Mouse (Mus musculus) urinary bladder, adult 18-20 months (tissue): ENCODE results near the gene Ccdc171.
"Not testable (repeated sequence)": the region's sequence is repeated elsewhere in the genome, so short reads cannot be mapped to it uniquely, and the experiment has no call there.

ENCODE experiments used
- DNase-seq, 2 experiments: peaks; one replicate each; pipeline ENCODE4 v3.0.0; 2022; ENCODE audit warnings: low spot score in 2 of 2, mixed read lengths in 2 of 2

Ccdc171 gene

DNA sequence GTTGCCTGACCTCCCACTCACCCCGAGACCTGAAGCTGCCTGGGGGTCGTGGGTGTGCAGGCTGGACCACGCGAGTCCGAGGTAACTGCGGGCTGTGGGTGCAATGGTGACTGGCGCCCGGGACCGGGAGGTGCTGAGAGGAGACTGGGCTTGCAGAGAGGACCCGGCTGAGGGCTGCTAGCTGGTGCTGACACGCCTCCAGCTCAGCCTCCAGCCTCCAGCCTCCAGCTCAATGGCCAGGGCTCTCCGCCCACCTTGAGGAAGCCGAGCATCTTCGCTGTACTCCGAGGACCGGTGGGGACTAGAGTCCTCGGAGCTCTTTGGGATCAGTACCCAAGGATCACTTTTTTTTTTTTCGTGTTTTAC, 328 bp downstream of the Ccdc171 start:
- no peak for DNase-seq

DNA sequence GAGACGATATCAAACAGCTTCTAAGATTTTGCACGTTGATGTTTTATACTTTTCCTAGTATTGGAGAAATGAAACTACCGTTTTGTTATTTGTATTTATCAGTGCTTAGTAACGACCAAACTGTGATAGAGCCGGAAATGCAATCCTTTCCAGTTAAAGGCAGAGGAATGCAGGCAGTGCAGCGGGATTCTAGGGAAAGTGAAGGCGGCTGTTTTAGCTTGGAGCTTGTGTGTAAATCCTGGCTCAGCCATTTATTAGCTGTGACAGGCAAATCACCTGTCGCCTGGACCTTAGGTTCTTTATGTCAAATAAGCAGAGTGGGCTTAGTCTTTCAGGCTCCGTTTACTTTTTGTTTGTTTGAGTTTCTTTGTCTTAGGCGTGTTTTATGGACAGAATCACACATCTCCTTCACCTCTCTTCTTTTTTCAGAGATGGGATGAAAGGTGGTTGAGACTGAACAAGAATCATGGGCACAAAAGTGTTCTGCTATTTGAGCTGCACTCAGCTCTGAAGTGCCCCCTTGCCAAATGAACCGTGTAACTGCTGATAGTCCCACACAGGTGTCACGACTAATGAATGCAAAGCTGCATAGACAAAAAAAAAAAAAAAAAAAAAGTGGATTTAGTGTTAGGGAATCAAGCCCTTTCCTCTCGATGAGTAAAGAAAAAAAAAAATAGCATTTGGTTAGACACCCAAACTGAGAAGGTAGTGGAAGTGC, 1.1 kb downstream of the Ccdc171 start:
- no peak for DNase-seq

DNA sequence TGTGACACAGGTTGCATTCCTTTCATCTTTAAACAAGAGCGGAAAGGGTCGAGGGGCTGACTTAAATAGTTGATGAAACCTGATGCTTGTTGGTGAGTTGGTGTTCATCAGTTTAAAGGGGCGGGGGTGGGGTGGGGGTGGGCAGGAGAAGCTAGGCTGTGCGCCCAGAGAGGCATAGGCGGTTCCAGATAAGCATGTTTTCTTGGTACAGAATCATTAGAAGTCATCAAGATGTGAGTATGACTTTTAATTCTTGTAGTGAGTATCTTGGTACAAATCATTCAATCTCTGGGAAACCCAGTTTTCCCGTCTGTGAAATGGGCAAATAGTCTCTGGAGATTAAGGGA, 1.6 kb downstream of the Ccdc171 start:
- DNase-seq = no peak

DNA sequence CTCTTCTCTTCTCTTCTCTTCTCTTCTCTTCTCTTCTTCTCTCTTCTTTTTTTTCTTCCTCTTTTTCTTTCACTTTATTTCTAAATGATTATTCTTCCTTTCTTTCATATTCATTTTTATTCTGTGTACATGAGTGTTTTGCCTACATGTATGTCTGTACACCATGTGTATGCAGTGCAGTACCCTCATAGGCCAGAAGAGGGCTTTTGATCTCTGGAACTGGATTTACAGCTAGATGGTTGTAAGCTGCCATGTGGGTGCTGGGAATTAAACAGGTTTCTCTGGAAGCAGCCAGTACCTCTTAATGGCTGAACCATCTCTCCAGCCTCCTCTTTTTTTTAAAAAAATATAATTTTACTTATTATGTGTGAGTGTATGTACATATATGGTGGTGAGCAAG, 2.6 kb downstream of the Ccdc171 start:
- no peak for DNase-seq

DNA sequence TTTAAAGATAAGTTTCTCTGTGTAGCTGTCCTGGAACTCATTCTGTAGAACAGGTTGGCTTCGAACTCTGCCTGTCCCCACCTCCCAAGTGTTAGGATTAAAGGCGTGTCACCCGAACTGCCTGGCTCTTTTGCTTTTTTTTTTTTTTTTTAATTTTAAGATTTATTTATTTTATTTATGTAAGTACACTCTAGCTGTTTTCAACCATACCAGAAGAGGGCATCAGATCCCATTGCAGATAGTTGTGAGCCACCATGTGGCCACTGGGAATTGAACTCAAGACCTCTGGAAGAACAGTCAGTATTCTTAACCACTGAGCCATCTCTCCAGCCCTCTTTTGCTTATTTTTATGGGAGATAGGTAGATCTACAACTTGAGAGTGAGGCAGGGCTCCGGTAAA, 4.7 kb downstream of the Ccdc171 start:
- DNase-seq = not testable (repeated sequence)

DNA sequence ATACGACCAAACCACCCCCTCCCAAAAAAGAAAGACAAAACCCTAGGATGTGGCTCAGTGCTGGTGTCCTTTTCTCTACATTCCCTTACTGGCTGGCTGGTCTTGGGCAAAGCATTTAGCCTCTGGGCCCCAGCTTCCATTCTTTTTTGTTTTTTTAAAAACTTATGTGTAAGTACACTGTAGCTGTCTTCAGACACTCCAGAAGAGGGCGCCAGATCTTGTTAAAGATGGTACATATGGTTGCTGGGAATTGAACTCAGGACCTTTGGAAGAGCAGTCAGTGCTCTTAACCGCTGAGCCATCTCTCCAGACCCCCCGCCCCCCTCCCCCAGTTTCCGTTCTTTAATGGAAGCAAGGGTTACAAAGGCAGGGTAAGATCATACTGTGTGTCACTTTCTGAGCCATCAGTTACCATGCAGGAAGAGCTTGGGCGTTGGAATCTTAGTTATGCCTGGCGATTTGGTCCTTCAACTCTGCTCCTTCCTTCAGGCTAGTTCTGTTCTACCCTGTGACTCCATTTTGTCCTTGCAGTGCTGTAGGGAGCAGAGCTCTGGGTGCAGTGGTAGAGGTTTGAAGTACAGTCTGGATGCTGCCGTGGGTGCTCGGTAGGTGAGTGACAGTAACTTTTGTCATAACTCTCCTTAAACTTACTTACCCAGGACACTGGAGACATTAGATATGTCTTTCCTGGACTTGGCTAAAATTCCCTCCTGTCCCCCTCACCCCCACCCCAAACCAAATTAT, 8.0 kb downstream of the Ccdc171 start:
- no peak for DNase-seq

DNA sequence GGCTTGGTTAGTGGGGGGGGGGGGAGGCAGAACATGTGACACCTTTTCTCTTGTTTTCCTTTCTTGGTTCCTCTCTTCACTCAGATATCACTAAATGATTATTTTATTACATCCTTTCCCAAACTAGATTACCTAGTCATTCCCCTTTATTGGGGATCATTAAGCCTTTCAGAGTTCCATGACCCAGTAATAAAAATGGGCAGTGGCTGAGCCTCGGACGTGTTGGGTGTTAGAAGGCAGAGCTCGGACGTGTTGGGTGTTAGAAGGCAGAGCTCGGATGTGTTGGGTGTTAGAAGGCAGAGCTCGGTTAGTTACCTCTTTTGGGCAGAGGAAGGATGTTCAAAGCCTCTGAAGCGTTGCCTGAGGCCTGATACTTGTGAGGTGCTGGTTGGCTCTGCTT, 8.7 kb downstream of the Ccdc171 start:
- DNase-seq = no peak

DNA sequence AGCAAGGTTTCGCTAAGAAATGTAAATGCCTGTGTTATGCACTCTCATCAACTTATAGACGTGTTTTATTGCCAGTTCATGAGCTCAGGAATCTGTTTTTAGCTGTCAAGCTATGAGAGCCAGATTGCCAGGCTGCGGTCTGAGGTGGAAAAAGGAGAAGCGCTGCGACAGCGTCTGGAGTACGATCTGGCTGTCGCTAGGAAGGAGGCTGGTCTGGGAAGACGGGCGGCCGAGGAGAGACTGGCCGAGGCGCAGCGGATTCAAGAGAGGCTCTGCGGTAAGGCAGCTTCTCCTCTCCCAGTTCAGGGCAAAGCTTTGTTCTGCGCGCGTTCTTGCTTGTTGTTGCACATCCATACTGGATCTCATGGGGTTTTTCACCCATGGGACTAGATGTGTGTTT, 24.2 kb downstream of the Ccdc171 start:
- no peak for DNase-seq

DNA sequence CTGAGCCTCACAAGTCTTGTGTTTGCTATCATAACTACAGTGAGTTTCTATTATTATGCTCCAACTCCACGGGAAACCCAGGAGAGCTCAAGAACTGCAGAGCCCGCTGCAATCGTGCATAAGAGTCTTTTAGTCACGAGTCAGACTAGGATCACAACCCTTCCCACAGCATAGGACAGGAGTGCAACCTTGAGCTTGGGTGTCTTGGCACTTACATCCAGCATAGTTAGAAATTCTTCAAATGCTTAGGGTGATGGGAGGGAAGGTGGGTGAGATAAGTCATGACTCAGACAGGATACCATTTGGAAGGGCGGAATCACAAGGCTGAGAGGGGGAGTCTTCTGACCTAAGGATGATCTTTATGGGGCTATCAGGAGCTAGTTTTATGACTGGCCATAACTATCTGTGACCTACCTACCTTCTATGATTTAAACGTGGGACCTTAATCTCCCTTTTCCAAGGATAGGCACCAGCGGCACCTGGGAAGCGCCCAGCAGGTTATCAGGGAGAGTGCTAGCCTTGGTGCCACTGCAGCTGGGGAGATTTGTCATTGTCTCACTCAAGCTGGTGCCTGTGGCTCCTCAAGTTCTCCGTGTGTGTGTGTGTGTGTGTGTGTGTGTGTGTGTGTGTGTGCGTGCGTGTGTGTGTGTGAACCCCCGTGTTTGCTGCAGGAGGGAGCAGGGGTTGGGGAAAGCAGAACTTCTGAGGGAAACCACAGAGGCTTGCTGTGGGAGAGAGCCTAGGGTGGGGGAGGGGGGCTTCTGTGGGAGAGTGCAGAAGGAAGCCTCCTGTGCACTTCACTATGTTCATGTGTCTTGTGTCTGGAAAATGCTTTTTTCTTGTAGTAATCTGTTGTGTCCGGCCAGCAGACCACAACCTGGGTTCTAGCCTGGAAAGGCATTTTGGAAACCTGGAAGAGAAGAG, 42.1 kb downstream of the Ccdc171 start:
- DNase-seq = no peak

DNA sequence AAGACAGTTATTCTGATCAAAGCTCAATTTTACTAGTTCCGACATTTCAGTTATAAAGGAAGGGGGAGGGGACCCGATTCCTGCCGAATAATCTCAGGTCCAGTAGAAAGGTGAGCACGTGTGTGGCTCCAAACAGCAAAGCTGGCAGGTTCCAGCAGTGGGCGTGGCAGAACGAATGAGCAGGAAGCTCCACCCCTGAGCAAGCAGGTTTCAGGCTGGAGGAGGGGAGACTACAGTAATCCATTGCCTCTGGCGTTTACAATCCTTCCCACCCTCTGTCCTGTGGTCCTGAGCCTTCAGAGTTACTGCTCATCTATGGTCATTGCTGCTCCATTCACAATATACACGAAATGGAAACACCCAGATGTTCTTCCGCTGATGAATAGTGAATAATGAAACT, 42.8 kb downstream of the Ccdc171 start:
- peak; percentile 32 to 36 for DNase-seq

DNA sequence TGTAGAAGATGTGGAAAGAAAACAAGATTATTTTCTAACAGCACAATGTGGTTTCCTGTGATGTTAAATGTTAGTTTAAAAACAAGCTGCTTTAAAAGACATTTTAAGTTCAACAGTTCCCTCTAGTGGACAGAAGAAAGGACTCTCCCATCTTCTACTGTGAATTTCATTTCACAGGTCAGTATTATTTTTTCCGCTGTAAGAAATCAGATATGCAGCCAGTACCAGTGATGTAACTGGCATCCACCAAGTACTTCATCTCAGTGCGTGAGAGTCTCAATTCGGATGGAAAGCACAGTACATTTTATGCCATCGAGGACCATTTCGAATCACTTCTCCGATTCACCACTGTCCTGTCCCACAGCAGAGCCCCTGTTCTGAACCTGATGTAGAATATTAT, 45.2 kb downstream of the Ccdc171 start:
- no peak for DNase-seq

DNA sequence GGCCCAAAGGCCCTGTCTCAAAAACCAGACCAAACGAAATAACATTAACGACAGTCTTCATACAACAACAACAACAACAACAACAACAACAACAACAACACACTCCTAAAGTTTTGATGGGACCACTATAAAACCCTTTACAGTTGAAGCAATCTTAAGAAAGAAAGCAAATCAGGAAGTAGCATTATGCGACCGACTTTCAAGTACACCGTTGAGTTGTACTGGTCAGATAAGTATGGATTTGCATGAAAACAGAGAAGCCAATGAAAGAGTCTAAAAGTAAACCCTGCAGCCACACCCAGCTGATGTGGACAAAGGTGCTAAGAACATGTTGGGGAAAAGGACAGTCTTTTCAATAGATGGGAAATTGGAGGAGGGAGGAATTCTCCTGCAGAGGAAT, 45.7 kb downstream of the Ccdc171 start:
- DNase-seq = no peak

DNA sequence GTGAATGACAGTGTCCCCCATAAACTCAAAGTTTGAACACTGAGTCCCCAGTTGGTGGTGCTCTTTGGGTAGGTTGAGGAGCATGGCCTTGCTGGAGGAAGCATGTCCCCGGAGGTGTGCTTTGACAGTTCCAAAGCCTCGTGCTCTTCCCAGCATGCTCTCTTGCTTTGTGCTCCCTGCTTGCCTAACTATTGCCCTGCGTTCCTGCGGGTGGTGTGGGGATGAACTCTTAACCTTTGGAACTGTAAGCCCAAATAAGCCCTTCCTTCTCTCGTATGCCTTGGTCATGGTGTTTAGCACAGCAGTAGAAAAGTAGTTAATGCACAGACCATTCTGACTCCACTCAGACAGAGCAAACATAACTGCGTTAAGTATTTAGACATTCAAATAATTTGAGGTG, 47.2 kb downstream of the Ccdc171 start:
- DNase-seq = no peak

DNA sequence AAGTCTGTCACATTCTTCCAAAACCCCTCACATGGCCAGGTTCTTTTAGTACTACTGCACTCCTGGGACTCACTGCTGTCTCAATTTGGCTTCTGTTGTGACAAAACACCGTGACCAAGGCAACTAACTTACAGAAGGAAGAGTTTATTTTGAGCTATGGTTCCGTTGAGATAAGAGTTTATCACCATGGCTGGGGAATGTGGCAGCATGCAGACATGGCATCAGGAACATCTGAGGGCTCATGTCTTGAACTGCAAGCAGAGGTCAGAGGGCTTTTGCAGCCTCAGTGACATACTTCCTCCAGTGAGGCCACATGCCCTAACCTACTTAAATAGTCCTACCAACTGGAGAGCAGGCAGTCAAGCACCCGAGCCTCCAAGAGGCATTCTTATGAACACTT, 51.0 kb downstream of the Ccdc171 start:
- DNase-seq = no peak

DNA sequence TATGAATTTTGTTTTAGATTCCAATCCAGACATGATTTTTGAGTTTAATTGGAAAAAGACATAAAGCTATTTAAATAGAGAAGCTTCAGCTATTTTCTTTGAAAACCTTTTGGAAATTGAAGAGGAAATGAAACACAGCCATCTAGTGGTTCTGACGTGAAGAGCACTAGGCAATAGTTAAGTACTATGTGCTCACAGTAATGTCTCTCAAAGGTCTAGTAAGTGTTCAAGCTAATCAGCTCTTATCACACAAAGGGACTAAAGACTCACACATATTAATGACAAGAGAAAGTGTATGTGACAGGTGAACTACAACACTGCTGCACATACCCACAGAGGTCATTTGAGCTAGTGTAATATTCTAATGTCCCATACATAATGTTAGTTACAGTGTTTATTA, 54.8 kb downstream of the Ccdc171 start:
- DNase-seq = no peak

DNA sequence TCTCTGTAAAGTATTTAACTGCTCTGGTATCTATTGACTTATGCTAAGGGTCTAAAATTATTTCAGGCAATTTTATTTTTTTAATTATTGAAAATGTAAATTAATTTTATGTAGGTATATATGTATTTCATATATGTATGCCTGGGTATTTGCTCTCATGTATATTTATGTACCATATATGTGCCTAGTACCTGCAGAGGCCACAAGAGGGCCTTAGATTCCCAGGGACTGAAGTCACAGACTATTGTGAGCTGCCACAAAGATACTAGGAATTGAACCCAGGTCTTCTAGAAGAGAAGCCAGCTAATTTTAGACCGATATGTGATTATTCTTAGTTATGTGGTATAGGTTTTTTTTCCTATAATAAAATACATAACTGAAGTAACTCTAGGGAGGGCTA, 62.2 kb downstream of the Ccdc171 start:
- DNase-seq = no peak

DNA sequence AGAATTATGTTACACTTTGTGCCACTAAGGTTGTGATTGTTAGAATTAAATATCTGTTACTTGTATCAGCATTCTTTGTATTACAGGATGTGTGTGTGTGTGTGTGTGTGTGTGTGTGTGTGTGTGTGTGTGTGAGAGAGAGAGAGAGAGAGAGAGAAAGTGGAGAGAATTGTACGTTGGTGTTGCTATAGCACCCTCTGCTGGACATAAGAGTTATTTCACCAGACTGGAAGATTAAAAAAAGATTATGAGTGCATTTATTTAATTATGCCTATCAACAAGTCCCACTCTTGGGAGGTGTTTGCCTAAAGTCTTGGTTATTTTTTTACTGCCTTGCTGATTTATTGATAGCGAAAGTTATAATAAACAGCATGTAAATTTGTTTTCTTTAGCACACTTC, 71.1 kb downstream of the Ccdc171 start:
- no peak for DNase-seq

DNA sequence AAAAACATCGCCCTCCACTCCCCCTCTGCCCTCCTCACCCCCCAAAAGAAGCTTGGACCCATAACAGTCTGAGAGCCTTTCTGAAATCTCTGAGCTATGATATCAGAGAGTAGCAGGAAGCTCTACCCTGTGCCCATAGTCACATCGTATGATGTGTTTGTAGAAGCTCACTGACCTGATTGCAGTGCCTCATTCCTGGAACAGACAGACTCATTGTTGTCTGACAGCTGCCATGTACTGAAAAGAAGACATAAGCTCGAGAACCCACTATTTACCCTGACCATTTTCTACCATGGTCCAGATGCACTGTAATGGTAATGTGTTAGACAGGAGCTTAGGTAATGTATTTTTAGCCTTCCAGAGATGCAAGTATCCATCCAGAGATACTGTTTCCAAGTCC, 85.8 kb downstream of the Ccdc171 start:
- DNase-seq = no peak

DNA sequence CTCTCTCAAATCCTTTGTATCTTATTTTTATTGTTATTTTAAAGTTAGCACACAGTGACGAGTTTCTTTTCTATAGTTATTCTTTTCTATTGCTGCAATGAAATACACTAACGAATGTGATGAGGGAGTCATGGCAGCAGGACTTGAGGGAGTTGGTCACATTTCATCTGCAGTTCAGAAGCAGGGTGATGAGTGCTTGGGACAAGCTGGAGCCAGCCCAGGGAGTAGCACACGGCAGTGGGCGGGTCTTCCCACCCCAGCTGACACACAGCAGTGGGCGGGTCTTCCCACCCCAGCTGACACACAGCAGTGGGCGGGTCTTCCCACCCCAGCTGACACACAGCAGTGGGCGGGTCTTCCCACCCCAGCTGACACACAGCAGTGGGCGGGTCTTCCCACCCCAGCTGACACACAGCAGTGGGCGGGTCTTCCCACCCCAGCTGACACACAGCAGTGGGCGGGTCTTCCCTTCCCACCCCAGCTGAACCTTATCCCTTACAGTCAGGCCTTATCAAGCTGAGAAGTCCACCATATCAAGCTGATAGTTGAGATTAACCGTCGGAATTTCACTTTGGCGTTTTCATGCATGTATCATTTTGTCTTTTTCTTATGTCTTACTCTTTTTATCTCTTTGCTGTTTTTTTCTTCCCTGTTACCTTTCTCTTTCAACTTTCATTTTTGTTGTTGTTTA, 97.8 kb downstream of the Ccdc171 start:
- DNase-seq = not testable (repeated sequence)

DNA sequence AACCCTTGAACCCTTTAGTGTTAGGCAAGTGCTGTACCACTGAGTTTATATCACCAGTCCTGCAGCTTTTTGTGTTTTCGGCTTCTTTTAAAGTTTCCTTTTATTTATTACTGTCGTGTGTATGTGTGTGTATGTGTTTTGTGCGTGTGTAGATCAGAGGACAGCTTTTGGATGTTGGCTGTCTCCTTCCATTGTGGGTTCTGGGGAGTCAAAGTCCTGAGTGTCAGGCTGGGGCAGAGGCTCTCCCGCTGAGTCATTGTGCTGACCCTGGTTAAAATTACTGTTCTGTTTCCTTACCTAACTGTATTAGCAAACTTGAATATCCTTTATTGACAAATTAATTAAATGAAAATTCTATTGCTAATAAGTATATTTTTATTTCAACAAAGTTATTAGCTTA, 98.4 kb downstream of the Ccdc171 start:
- no peak for DNase-seq

DNA sequence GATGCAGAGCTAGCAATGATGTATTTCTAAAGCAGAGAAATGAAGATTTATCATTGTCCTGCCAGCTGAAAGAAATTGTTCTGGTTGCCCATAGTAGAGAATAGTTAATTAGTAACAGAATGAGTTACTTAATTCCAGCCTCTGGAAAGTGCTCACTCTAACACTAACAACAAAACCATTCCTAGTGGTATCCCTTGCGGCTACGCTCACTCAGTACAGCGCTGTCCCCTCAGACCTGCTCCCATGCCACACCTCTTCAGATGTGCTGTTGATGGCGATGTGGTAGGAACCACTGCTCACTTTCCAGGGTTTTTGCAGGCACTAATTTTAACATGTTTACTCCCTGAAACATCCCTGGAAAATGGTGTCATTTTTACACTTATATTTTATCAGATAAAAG, 126.1 kb downstream of the Ccdc171 start:
- no peak for DNase-seq

DNA sequence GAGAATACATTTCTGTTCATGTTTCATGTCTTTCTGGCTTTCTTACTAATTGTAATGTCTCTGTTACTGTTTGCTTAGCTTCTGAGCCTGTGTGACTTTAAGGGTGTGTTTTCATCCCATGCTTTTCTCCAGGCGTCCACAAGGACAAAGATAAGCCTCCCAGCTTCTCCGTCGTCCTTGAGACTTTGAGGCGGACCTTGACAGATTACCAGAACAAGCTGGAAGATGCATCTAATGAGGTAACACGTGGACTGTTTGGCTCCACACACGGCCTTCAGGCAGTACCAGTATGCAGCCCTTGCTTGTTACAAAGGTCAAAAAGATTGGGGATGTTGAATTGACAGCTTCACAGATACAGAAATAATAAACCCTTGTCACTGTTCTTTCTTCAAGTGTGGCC, 130.1 kb downstream of the Ccdc171 start:
- DNase-seq = no peak
